In the genomic region with DNA sequence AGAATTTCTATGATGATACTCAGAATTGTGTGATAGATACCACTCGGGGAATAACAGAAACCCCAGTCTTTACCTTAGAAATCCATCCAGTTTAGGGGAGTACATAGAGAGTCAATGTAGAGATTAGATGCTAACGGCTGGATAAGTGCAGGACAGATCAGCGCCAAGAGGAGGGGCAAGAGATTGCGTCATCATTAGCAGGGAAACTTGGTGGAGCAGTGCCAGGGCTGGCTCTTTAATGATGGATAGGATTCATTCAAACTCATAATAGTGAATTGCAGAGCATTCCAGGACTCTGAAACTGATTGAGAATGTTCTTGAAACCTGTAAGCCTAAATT, we compare ENCODE assay signal across 8 mouse cellular contexts. TPM values are rescaled to one million over a fixed set of nuclear protein-coding genes. Genes with fewer than 3 reads are reported as not detected.
DNase-seq lines count a peak whose midpoint lies in the region; ATAC-seq and TF ChIP-seq lines count a peak whose summit lies in the region.

No protein-coding gene starts in this region.

- no peaks in the 10 kb centered on the region for H3K9me3 ChIP-seq in MEL (replicated peaks; ENCODE audit: insufficient read depth, low read length)
- H3K9me3 ChIP-seq in forebrain, embryonic 12.5 days = no peaks in the 10 kb centered on the region
- H3K9me3 ChIP-seq in heart, embryonic 16.5 days (replicated peaks; ENCODE audit: control insufficient read depth, low read length) = no peaks in the 10 kb centered on the region
- H3K9me3 ChIP-seq in liver, embryonic 14.5 days (ENCODE audit: control insufficient read depth, low read length) = no peaks in the 10 kb centered on the region
- no peaks in the 10 kb centered on the region for H3K9me3 ChIP-seq in neural tube, embryonic 11.5 days (ENCODE audit: control insufficient read depth, low read length)

- peak overlapping the region; percentile 77 to 81 for H3K4me3 ChIP-seq in MEL (ENCODE audit: control insufficient read depth in 1 of 2, insufficient read depth in 1 of 2, low read depth in 2 of 2, low read length in 2 of 2)
- peak overlapping the region; percentile 94 for H3K4me3 ChIP-seq in forebrain, embryonic 12.5 days (replicated peaks)
- peak overlapping the region; percentile 88 for H3K4me3 ChIP-seq in heart, embryonic 16.5 days (ENCODE audit: low read length)
- peak overlapping the region; percentile 81 to 82 for H3K4me3 ChIP-seq in liver, embryonic 14.5 days (ENCODE audit: insufficient read depth in 1 of 2, low read depth in 2 of 2, low read length in 2 of 2)
- H3K4me3 ChIP-seq in neural tube, embryonic 11.5 days (ENCODE audit: low read depth, low read length) = peak overlapping the region; percentile 98

- peak; percentile 75 for DNase-seq in MEL (ENCODE audit: low read depth, low spot score)
- DNase-seq in c-Kit-negative CD71-positive TER-119-positive erythroid progenitor cells, embryonic 14.5 days (ENCODE audit: low read depth, low spot score) = peak; percentile 40
- peak; percentile 77 to 84 for DNase-seq in kidney, postnatal 25 days
- DNase-seq in liver, embryonic 14.5 days (ENCODE audit: low read depth in 3 of 3, low spot score in 3 of 3) = peak in 2 of 3 experiments; percentile 26 to 39
- DNase-seq in neural tube, embryonic 11.5 days (ENCODE audit: low spot score) = peak; percentile 40

- TF ChIP-seq CTCF in MEL (IDR thresholded peaks at IDR 0.05 in 2 of 3, conservative IDR thresholded peaks at IDR 0.05 in 1 of 3; ENCODE audit: control insufficient read depth in 1 of 3, insufficient read depth in 1 of 3, low read depth in 2 of 3, low read length in 3 of 3, poor library complexity in 1 of 3, severe bottlenecking in 1 of 3) = no peak
- no peak for TF ChIP-seq CTCF in liver, embryonic 14.5 days (IDR thresholded peaks at IDR 0.05; ENCODE audit: low read depth)

- no peaks in the 10 kb centered on the region for H3K27me3 ChIP-seq in MEL (ENCODE audit: control insufficient read depth in 1 of 2, insufficient read depth in 2 of 2, low read length in 2 of 2)
- no peaks in the 10 kb centered on the region for H3K27me3 ChIP-seq in forebrain, embryonic 12.5 days
- no peaks in the 10 kb centered on the region for H3K27me3 ChIP-seq in heart, embryonic 16.5 days (ENCODE audit: control insufficient read depth, insufficient read depth, low read length)
- H3K27me3 ChIP-seq in liver, embryonic 14.5 days (ENCODE audit: control insufficient read depth, insufficient read depth, low read length) = no peaks in the 10 kb centered on the region
- no peaks in the 10 kb centered on the region for H3K27me3 ChIP-seq in neural tube, embryonic 11.5 days (ENCODE audit: control insufficient read depth, insufficient read depth, low read length)

- under 1% methylated on average over 4 of the region's 4 CpGs for WGBS in forebrain, embryonic 12.5 days
- 2% methylated on average over 4 of the region's 4 CpGs for WGBS in heart, embryonic 16.5 days
- WGBS in liver, embryonic 14.5 days (ENCODE audit: insufficient replicate concordance) = 2% methylated on average over 4 of the region's 4 CpGs
- 1% methylated on average over 4 of the region's 4 CpGs for WGBS in neural tube, embryonic 11.5 days

- ATAC-seq in forebrain, embryonic 12.5 days (ENCODE audit: low FRiP score) = peak; percentile 82
- no peak; the same call in 1 of the 2 replicates for ATAC-seq in heart, embryonic 16.5 days (replicated peaks; ENCODE audit: extremely low read depth, insufficient read depth, low FRiP score)
- ATAC-seq in liver, embryonic 14.5 days (ENCODE audit: insufficient read depth) = peak; percentile 38; the same call in 1 of the 2 replicates
- peak; percentile 43 for ATAC-seq in neural tube, embryonic 11.5 days (ENCODE audit: insufficient read depth, low FRiP score, low TSS enrichment)
- ATAC-seq in monocyte, adult 5-6 weeks (replicated peaks; ENCODE audit: insufficient number of reproducible peaks, low FRiP score, low TSS enrichment, poor library complexity, severe bottlenecking) = no peak

- H3K9ac ChIP-seq in MEL (ENCODE audit: control insufficient read depth, low read depth, low read length, poor library complexity, severe bottlenecking) = peak overlapping the region; percentile 92
- H3K9ac ChIP-seq in forebrain, embryonic 12.5 days = peak overlapping the region; percentile 99
- peak overlapping the region; percentile 94 for H3K9ac ChIP-seq in heart, embryonic 16.5 days (ENCODE audit: low read length)
- H3K9ac ChIP-seq in liver, embryonic 14.5 days (replicated peaks) = peak overlapping the region; percentile 97
- H3K9ac ChIP-seq in neural tube, embryonic 11.5 days (ENCODE audit: low read length) = peak overlapping the region; percentile 98

- no peak; a peak in 1 of 4 replicates for TF ChIP-seq EP300 in MEL (IDR thresholded peaks at IDR 0.05; ENCODE audit: low read depth in 1 of 2, low read length in 2 of 2)
- TF ChIP-seq EP300 in liver, embryonic 14.5 days (IDR thresholded peaks at IDR 0.05; ENCODE audit: low read depth) = no peak

- peaks cover 6 to 20% of the 10 kb centered on the region in 2 experiments for H3K4me1 ChIP-seq in MEL (ENCODE audit: control insufficient read depth in 1 of 2, insufficient read depth in 2 of 2, low read length in 2 of 2)
- peaks cover 32% of the 10 kb centered on the region for H3K4me1 ChIP-seq in forebrain, embryonic 12.5 days
- peaks cover 26% of the 10 kb centered on the region for H3K4me1 ChIP-seq in heart, embryonic 16.5 days (ENCODE audit: control insufficient read depth, insufficient read depth, low read length)
- H3K4me1 ChIP-seq in liver, embryonic 14.5 days (replicated peaks; ENCODE audit: control insufficient read depth in 2 of 2, insufficient read depth in 2 of 2, low read length in 1 of 2) = peaks cover 10 to 13% of the 10 kb centered on the region in 2 experiments
- peaks cover 8% of the 10 kb centered on the region for H3K4me1 ChIP-seq in neural tube, embryonic 11.5 days (ENCODE audit: control insufficient read depth, insufficient read depth, low read length)

- TF ChIP-seq POLR2A in MEL (IDR thresholded peaks at IDR 0.05; ENCODE audit: control insufficient read depth in 1 of 2, insufficient read depth in 1 of 2, low read depth in 1 of 2, low read length in 2 of 2, poor library complexity in 1 of 2) = no peak

- TF ChIP-seq RAD21 in MEL (IDR thresholded peaks at IDR 0.05; ENCODE audit: low read depth, low read length) = no peak

- peaks cover 0 to 23% of the 10 kb centered on the region in 2 experiments; a peak in 3 of 4 replicates for H3K36me3 ChIP-seq in MEL (ENCODE audit: control insufficient read depth in 1 of 2, insufficient read depth in 2 of 2, low read length in 2 of 2)
- peaks cover 7% of the 10 kb centered on the region; the same call in 1 of the 2 replicates for H3K36me3 ChIP-seq in forebrain, embryonic 12.5 days (replicated peaks)
- H3K36me3 ChIP-seq in heart, embryonic 16.5 days (ENCODE audit: control insufficient read depth, insufficient read depth) = no peaks in the 10 kb centered on the region
- H3K36me3 ChIP-seq in liver, embryonic 14.5 days (replicated peaks; ENCODE audit: control insufficient read depth, insufficient read depth, low read depth) = no peaks in the 10 kb centered on the region; the same call in 1 of the 2 replicates
- H3K36me3 ChIP-seq in neural tube, embryonic 11.5 days (ENCODE audit: control insufficient read depth, insufficient read depth, low read length) = no peaks in the 10 kb centered on the region

- H3K4me2 ChIP-seq in forebrain, embryonic 12.5 days = peak overlapping the region; percentile 94
- H3K4me2 ChIP-seq in heart, embryonic 16.5 days (ENCODE audit: low read depth, low read length) = peak overlapping the region; percentile 97
- H3K4me2 ChIP-seq in liver, embryonic 14.5 days (ENCODE audit: low read depth) = peak overlapping the region; percentile 92
- H3K4me2 ChIP-seq in neural tube, embryonic 11.5 days (ENCODE audit: low read depth) = peak overlapping the region; percentile 71

- H3K79me2 ChIP-seq in MEL (ENCODE audit: control insufficient read depth, insufficient read depth, low read length, poor library complexity) = peaks cover 41% of the 10 kb centered on the region

- peak overlapping the region; percentile 92 for H3K27ac ChIP-seq in MEL (ENCODE audit: control insufficient read depth, low read depth, low read length)
- peak overlapping the region; percentile 96 for H3K27ac ChIP-seq in forebrain, embryonic 12.5 days
- H3K27ac ChIP-seq in heart, embryonic 16.5 days (ENCODE audit: low read length) = peak overlapping the region; percentile 90
- peak overlapping the region; percentile 71 for H3K27ac ChIP-seq in liver, embryonic 14.5 days
- peak overlapping the region; percentile 93 for H3K27ac ChIP-seq in neural tube, embryonic 11.5 days (ENCODE audit: low read depth, low read length)

RNA-seq across cellular contexts. Expression of gene Pafah1b2, which starts 27.3 kb away (rescaled TPM):
- 125 and 127 TPM in 2 replicates for total RNA-seq in MEL (2012; rRNA removed)
- 100 to 1,000 TPM; 131 to 178 TPM for polyA plus RNA-seq in MEL (2012; ENCODE audit: insufficient read depth in 1 of 2, insufficient read length in 2 of 2, low read depth in 1 of 2, low replicate concordance in 2 of 2, missing spikeins in 1 of 2)
- polyA plus RNA-seq in forebrain, embryonic 12.5 days (2016; fragmentation: Nextera tagmentation; extraction: Ambion mirVana) = 298 and 341 TPM in 2 replicates
- 110 and 131 TPM in 2 replicates for polyA plus RNA-seq in heart, embryonic 16.5 days (2015; fragmentation: Nextera tagmentation; extraction: Ambion mirVana)
- 13.2 and 23.1 TPM in 2 replicates for polyA plus RNA-seq in liver, embryonic 14.5 days (2012; rRNA removed)
- polyA plus RNA-seq in liver, embryonic 14.5 days (2014; fragmentation: Nextera tagmentation; extraction: Ambion mirVana) = 59.6 and 65.6 TPM in 2 replicates
- 277 and 283 TPM in 2 replicates for polyA plus RNA-seq in neural tube, embryonic 11.5 days (2014; fragmentation: Nextera tagmentation; extraction: Ambion mirVana)
- 67.4 to 83.6 TPM (median 77.9 TPM) in 3 replicates for total RNA-seq in monocyte, adult 5-6 weeks (2017)

RNA-seq across cellular contexts. Expression of gene Sik3, which starts 27.4 kb away (rescaled TPM):
- 63.3 and 78.7 TPM in 2 replicates for total RNA-seq in MEL (2012; rRNA removed)
- polyA plus RNA-seq in MEL (2012; ENCODE audit: insufficient read depth in 1 of 2, insufficient read length in 2 of 2, low read depth in 1 of 2, low replicate concordance in 2 of 2, missing spikeins in 1 of 2) = 100 to 1,000 TPM in 1 of 2 experiments, not detected in 1; 111 TPM
- 5.9 and 9.8 TPM in 2 replicates for polyA plus RNA-seq in forebrain, embryonic 12.5 days (2016; fragmentation: Nextera tagmentation; extraction: Ambion mirVana)
- 5.1 and 6.7 TPM in 2 replicates for polyA plus RNA-seq in heart, embryonic 16.5 days (2015; fragmentation: Nextera tagmentation; extraction: Ambion mirVana)
- 3.0 and 4.1 TPM in 2 replicates for polyA plus RNA-seq in liver, embryonic 14.5 days (2012; rRNA removed)
- 2.1 and 2.4 TPM in 2 replicates for polyA plus RNA-seq in liver, embryonic 14.5 days (2014; fragmentation: Nextera tagmentation; extraction: Ambion mirVana)
- 10.5 and 10.8 TPM in 2 replicates for polyA plus RNA-seq in neural tube, embryonic 11.5 days (2014; fragmentation: Nextera tagmentation; extraction: Ambion mirVana)
- 8.8 to 21.7 TPM (median 11.0 TPM) in 3 replicates for total RNA-seq in monocyte, adult 5-6 weeks (2017)

RNA-seq across cellular contexts. Expression of gene Sidt2, which starts 30.1 kb away (rescaled TPM):
- total RNA-seq in MEL (2012; rRNA removed) = 22.4 and 27.0 TPM in 2 replicates
- 10 to 100 TPM in 1 of 2 experiments, not detected in 1; 71.8 TPM for polyA plus RNA-seq in MEL (2012; ENCODE audit: insufficient read depth in 1 of 2, insufficient read length in 2 of 2, low read depth in 1 of 2, low replicate concordance in 2 of 2, missing spikeins in 1 of 2)
- 26.8 and 30.7 TPM in 2 replicates for polyA plus RNA-seq in forebrain, embryonic 12.5 days (2016; fragmentation: Nextera tagmentation; extraction: Ambion mirVana)
- 36.9 and 38.3 TPM in 2 replicates for polyA plus RNA-seq in heart, embryonic 16.5 days (2015; fragmentation: Nextera tagmentation; extraction: Ambion mirVana)
- 20.4 and 26.8 TPM in 2 replicates for polyA plus RNA-seq in liver, embryonic 14.5 days (2012; rRNA removed)
- polyA plus RNA-seq in liver, embryonic 14.5 days (2014; fragmentation: Nextera tagmentation; extraction: Ambion mirVana) = 11.6 and 16.5 TPM in 2 replicates
- polyA plus RNA-seq in neural tube, embryonic 11.5 days (2014; fragmentation: Nextera tagmentation; extraction: Ambion mirVana) = 28.7 and 34.7 TPM in 2 replicates
- total RNA-seq in monocyte, adult 5-6 weeks (2017) = 40.2 to 62.3 TPM (median 50.1 TPM) in 3 replicates

RNA-seq across cellular contexts. Expression of gene Tagln, which starts 49.3 kb away (rescaled TPM):
- total RNA-seq in MEL (2012; rRNA removed) = 0.20 and 0.42 TPM in 2 replicates
- polyA plus RNA-seq in MEL (2012; ENCODE audit: insufficient read depth in 1 of 2, insufficient read length in 2 of 2, low read depth in 1 of 2, low replicate concordance in 2 of 2, missing spikeins in 1 of 2) = 1 to 10 TPM in 1 of 2 experiments, not detected in 1; 1.1 TPM
- 10.4 and 16.7 TPM in 2 replicates for polyA plus RNA-seq in forebrain, embryonic 12.5 days (2016; fragmentation: Nextera tagmentation; extraction: Ambion mirVana)
- polyA plus RNA-seq in heart, embryonic 16.5 days (2015; fragmentation: Nextera tagmentation; extraction: Ambion mirVana) = 77.9 and 86.2 TPM in 2 replicates
- 5.1 and 6.3 TPM in 2 replicates for polyA plus RNA-seq in liver, embryonic 14.5 days (2012; rRNA removed)
- 2.6 and 6.8 TPM in 2 replicates for polyA plus RNA-seq in liver, embryonic 14.5 days (2014; fragmentation: Nextera tagmentation; extraction: Ambion mirVana)
- 13.5 and 19.2 TPM in 2 replicates for polyA plus RNA-seq in neural tube, embryonic 11.5 days (2014; fragmentation: Nextera tagmentation; extraction: Ambion mirVana)
- total RNA-seq in monocyte, adult 5-6 weeks (2017) = 0.68 TPM in 1 of 3 replicates, not detected in the others

Comparison
In these comparisons a context has a peak if more than half of its experiments do, and no peak if none do; other contexts are left out.
1. ATAC-seq: peak in forebrain, embryonic 12.5 days (single experiment), liver, embryonic 14.5 days (single experiment) and neural tube, embryonic 11.5 days (single experiment); none in heart, embryonic 16.5 days (single experiment) and monocyte, adult 5-6 weeks (single experiment).
2. Peak in every context shown above with its lines, with median percentiles within 50 percentile points of each other: DNase-seq, H3K27ac ChIP-seq, H3K4me3 ChIP-seq, H3K9ac ChIP-seq and H3K4me2 ChIP-seq.